Mouse (Mus musculus) small intestine, adult 2 months (tissue): Measurements from ENCODE around the gene Rnf216.

Experiments
- CTCF ChIP-seq: fragments of 200-500 bp; IDR thresholded peaks from 2 replicates; pipeline ENCODE4 v1.5.1; 2012; ENCODE audit warnings: low read depth, mild to moderate bottlenecking, control low read depth, inconsistent platforms, low read length, moderate library complexity, mixed read lengths; ENCODE audit not compliant: insufficient replicate concordance, insufficient read length; ENCODE audit errors: extremely low read depth
- POLR2A ChIP-seq: fragments of 200-500 bp; IDR thresholded peaks from 2 replicates; pipeline ENCODE4 v1.6.1; 2012; ENCODE audit warnings: low read depth, mild to moderate bottlenecking, control low read depth, inconsistent platforms, low read length, moderate library complexity

DNA sequence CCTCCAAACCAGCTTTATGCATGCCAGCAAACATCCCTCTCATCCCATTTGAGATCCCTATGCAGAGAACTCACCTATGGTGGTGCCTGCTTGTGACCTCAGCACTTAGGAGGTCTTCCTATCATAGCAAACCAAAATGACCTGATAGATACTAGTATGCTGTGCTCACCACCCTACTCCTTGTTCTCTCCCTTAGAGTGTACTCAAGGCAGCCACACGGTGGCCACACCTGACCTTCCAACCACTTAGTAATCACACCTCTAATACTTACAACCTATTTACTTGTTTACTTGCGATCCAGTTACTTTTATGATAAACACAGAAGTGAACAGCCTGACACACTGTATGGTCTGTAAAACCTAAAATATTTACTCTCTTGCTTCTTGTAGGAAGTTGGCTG is 58.1 kb downstream of the Rnf216 start:
- no peak for TF ChIP-seq CTCF
- TF ChIP-seq POLR2A: no peak
